Mouse (Mus musculus): ENCODE data around the gene Gm10139.
"Not testable (repeated sequence)": the region's sequence is repeated elsewhere in the genome, so short reads cannot be mapped to it uniquely, and the experiment has no call there.

Gm10139 gene

GRCm38 (mm10) chr13:65512378-65512777 lies at the start of gene Gm10139:
Gm10139 (plus strand) TSS chr13:65512678.
- DNase-seq: not testable (repeated sequence)

DNA sequence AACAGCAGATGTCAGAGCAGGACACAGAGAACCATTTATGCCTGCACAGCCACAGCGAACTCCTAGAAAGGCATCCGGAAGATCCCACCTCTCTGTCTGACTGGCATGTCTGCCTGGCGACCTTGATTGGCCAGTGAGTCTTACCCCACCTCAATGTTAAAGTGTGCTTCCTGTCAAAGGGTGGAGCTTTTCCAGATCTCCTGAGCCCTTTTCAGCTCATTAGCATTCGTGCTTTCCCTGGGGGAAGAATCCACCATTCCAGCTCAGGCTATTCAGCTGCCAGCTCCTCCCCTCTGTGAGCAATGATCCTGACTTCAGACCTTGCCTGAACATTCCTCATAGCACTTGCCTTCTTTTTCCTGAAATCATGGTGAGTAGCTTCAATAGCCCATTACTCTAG lies 45.2 kb downstream of the Gm10139 start:
- not testable (repeated sequence) for DNase-seq

Measured in cerebellum, adult 18-20 months (tissue).